Mouse (Mus musculus): ENCODE measurements around the gene Gltp.

The Gltp gene

GRCm38 (mm10) chr5:114690633-114691567 lies at the start of gene Gltp:
Gene Gltp (minus strand): TSS chr5:114690984.
- DNase-seq (ENCODE audit: low read depth, low spot score), result peak; percentile 97

- DNase-seq (ENCODE audit: low read depth, low spot score), result peak; percentile 83
Measured at GRCm38 (mm10) chr5:114738707-114739241, 48.0 kb upstream of the Gltp start.

DNA sequence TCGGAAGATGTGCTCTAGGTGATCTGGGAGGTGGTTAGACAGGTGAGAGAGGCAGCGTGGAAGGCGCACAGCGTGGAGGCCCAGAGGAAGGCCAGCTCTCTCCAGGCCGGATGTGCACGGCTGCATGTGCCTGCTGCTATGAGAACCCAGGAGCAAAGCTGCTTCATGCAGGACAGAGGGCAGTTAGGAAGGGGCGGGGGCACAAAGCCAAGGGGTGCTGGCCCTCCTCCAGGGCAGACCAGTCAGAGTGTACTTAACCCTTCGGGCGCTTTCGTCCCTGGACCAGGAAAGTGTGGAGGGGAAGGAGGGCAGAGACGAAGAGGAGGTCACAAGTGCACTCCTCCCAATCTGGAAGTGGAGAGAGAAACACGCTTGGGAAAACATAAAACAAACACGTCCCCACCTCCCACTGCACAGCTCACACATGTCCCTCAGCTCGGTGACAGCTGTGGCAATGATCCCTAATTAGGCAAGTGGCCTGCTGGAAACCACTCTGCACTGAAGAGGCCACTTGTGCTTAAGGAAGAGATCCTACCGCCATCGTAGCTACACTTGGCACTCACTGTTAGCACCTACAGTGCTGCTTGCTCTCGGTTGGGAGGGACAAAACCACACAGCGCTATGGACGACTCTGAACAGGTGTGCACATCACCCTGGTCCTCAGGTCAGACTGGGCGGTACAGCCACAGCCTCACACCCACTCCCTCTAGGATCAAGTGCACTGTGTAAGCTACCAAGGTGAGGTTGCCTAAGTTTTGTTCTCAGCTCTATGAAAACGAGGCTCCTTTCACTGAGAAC lies 46.5 kb upstream of the Gltp start:
- DNase-seq (ENCODE audit: low read depth, low spot score), result no peak

- DNase-seq (ENCODE audit: low read depth, low spot score), result no peak
Measured at GRCm38 (mm10) chr5:114733606-114734005, 42.8 kb upstream of the Gltp start.

DNA sequence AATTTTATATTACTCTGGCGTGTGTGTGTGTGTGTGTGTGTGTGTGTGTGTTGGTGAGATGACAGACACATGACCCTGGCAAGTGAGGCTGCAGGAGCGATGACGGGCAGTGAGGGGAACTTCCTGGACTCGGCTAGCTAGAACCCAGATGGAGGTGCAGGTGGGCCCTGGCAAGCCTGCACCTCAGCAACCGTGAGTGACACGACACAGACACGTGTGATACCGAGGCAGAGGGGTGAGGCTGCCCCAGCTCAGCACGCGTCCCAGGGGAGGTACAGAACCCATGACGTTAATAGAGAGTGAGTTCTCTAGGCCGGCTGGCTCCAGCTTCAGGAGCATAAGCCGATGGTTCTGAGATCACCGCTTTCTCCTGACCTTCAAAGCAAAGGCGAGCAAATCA lies 41.2 kb upstream of the Gltp start:
- DNase-seq (ENCODE audit: low read depth, low spot score), result peak; percentile 52

GRCm38 (mm10) chr5:114731498-114731897 lies 40.7 kb upstream of the Gltp start:
- peak; percentile 44 for DNase-seq (ENCODE audit: low read depth, low spot score)

- no peak for DNase-seq (ENCODE audit: low read depth, low spot score)
Measured at GRCm38 (mm10) chr5:114730129-114730528, 39.3 kb upstream of the Gltp start.

DNA sequence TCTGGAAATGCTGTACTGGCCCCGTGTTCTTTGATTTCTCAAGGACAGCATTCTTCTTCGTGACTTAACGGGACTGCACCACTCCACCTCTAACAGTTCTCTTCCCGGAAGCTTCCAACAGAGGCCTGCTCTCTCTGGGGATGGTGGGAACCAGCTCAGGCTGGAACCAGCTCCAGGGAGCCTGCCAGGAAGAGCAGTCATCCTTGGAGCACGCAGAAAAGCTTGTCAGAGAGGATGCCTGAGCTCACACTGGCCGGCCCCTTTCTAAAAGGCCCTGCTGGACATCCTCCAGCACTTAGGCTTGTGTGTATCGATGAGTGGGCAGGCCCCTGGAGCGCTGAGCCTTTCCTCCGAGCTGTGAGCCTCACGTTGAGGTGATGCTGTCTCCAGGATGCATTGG lies 37.4 kb upstream of the Gltp start:
- DNase-seq (ENCODE audit: low read depth, low spot score), result no peak

DNA sequence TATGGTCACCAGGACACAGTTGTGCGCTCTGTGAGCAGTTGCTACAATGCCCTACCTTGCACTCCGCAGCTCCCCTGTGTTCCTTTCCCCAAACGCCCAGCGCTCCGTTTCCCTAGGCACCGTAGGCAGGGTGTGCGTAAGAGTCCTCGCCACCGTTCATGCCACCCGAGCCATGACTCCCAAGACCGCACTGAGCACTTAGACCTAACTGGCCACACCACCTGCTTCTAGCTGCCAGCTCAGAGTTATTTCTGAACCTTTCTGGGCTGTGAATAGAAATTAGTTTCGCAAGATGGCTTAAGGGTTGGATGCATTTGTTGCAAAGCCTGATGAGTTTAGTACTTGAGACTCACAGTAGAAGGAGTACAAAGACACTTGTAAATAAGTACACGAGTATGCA lies 32.1 kb upstream of the Gltp start:
- DNase-seq (ENCODE audit: low read depth, low spot score), result no peak

GRCm38 (mm10) chr5:114721969-114722368 lies 31.2 kb upstream of the Gltp start:
- no peak for DNase-seq (ENCODE audit: low read depth, low spot score)

- no peak for DNase-seq (ENCODE audit: low read depth, low spot score)
Measured at GRCm38 (mm10) chr5:114720784-114721183, 30.0 kb upstream of the Gltp start.

- DNase-seq (ENCODE audit: low read depth, low spot score), result peak; percentile 71
Measured at GRCm38 (mm10) chr5:114719928-114720270, 29.1 kb upstream of the Gltp start.

GRCm38 (mm10) chr5:114719003-114719927 lies 28.5 kb upstream of the Gltp start:
- peak; percentile 89 for DNase-seq (ENCODE audit: low read depth, low spot score)

DNA sequence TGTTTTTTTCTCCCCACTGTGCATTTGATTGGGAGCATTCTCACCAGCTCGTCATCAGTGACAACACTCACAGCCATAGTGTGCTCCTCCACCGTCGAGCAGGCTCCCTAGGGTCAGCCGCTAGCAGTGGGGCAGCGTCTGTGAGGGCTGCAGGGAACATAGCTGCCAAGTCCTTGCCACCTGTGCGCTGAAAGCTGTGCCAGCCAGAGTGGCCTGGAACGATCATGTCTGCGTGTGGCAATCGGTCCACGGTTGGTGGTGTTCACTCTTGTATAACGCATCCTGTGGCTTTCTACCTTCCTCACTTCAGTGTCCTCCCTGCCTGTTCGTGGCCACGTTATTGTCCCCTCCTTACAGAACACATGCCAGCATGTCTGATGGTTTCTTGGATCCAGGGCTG lies 27.7 kb upstream of the Gltp start:
- DNase-seq (ENCODE audit: low read depth, low spot score), result peak; percentile 94

- no peak for DNase-seq (ENCODE audit: low read depth, low spot score)
Measured at GRCm38 (mm10) chr5:114717937-114718336, 27.2 kb upstream of the Gltp start.

DNA sequence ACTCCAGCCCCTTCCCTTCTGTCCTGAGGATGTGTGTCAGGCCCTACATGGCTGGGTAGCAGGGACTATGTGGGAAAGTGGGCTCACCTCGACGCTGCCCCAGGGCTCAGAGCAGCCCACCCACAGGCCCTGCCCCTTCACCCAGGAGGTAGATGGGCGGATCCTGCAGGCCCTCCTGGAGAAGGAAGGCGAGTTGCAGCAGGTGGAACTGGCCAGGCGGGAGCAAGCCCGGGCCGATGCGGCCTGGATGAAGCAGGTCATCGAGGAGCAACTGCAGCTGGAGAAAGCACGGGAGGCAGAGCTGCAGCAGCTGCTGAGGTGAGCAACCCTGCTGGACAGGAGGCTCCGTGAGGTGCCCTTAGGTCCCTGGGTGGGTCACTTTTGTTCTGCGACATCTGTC lies 26.5 kb upstream of the Gltp start:
- DNase-seq (ENCODE audit: low read depth, low spot score), result no peak

GRCm38 (mm10) chr5:114714551-114714950 lies 23.8 kb upstream of the Gltp start:
- DNase-seq (ENCODE audit: low read depth, low spot score), result no peak

DNA sequence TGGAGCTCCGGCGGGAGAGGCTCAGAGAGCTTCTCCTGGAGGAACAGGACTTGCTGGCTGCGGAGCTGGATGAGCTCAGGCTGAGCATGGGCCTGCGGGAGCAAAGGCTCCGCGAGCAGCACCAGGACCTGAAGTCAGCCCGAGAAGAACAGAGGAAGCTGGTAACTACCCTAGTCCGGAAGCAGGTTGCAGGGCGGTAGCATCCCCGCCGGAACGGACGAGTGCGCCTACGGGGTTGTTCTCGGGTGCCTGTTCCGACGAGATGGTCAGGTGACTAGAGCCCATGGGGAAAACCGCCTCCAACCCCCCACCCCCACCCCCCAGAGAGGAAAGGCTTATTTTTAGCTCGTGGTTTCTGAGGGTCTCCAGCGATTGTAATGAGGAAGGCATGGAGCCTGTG lies 18.6 kb upstream of the Gltp start:
- no peak for DNase-seq (ENCODE audit: low read depth, low spot score)

DNA sequence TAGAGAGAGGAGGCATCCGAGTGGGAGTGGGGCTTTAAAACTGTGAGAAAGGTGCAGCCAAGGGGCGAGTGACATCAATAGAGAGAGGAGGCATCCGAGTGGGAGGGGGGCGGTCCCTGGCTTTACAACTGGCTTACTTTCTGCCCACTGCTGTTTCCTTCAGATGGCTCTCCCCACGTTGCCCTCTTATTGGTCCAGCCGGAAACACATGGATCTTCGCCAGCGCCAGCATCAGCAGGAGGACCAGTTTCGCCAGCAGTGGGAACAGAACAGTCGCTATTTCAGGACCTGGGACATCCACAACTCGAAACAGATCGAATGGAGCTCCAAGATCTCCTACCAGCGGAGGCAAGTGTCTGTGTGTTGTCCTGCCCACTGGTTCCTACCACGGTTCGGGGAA lies 17.7 kb upstream of the Gltp start:
- peak; percentile 58 for DNase-seq (ENCODE audit: low read depth, low spot score)

DNA sequence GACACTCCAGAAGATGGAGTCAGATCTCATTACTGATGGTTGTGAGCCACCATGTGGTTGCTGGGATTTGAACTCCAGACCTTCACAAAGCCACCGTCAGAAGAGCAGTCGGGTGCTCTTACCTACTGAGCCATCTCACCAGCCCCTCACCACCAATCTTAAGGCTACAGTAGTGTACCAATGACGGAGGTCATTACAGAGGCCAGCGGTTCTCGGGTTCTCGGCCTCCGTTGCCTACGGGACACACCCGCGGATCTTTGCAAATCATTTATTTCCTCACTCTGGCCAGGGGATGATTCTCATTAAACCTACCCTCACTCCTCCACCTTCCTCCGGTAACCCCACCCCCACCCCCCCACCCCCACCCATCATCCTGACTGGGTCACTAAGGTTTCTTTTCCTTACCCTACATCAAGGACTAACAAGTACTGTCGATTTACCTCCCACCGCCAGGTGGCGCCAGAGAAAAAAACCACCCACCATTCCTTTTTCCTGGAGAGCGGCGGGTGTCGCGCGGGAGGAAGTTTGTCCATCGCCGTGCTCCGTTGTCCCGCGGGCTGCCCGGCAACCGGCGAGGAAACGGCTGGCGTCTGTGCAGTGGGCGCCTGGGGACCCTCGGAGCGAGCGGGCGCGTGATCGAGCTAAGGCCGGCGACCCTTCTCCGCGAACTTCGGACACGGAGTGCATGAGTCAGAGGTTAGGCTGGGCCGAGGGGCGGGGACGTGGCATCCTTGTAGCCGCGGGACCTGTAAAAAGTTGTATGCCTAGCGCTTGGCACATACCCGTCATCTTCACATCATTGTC lies 16.7 kb upstream of the Gltp start, which contains the start of gene Tchp:
Tchp (plus strand) TSS at position 496 of the 804 bp plus-strand sequence.
- DNase-seq (ENCODE audit: low read depth, low spot score), result peak; percentile 98

Measured in brain, adult 2 months (tissue).